In genomic region chr9:61214943-61215342, GRCm38 (mm10) we compare ENCODE assay signal across 9 mouse cellular contexts.
DNase-seq lines count a peak whose midpoint lies in the region; ATAC-seq and TF ChIP-seq lines count a peak whose summit lies in the region.
"Had no signal": no experiment of that assay in that cellular context is flagged by ENCODE, and none has a peak within 500 bp of the region (broad histone marks: within the 10 kb centered on the region; RNA-seq: fewer than 3 reads in every experiment).

No protein-coding gene starts in this region.

- H3K9me3 ChIP-seq in intestine, embryonic 14.5 days (ENCODE audit: control insufficient read depth, low read length) = no peaks in the 10 kb centered on the region
- no peaks in the 10 kb centered on the region for H3K9me3 ChIP-seq in intestine, postnatal 0 days (ENCODE audit: control insufficient read depth)
- no peaks in the 10 kb centered on the region for H3K9me3 ChIP-seq in intestine, embryonic 16.5 days (ENCODE audit: control insufficient read depth, low read length)

- ATAC-seq in intestine, embryonic 14.5 days (replicated peaks; ENCODE audit: low FRiP score, low TSS enrichment, low read depth) = 0 out of 2 replicates have a peak, but pooled peaks have one; percentile 32
- ATAC-seq in intestine, postnatal 0 days = no peak
- ATAC-seq in intestine, embryonic 16.5 days = peak; percentile 76
- ATAC-seq in cerebellum, adult (ENCODE audit: insufficient number of reproducible peaks, low FRiP score, low TSS enrichment) = no peak

- H3K27me3 ChIP-seq in intestine, embryonic 14.5 days (replicated peaks; ENCODE audit: control insufficient read depth, insufficient read depth, low read length) = no peaks in the 10 kb centered on the region
- H3K27me3 ChIP-seq in intestine, postnatal 0 days (replicated peaks; ENCODE audit: control insufficient read depth, insufficient read depth, low read length) = 0 out of 2 replicates have a peak, but pooled peaks cover 2% of the 10 kb centered on the region
- no peaks in the 10 kb centered on the region for H3K27me3 ChIP-seq in intestine, embryonic 16.5 days (replicated peaks; ENCODE audit: control insufficient read depth, insufficient read depth, low read length)

- H3K36me3 ChIP-seq in intestine, embryonic 14.5 days (ENCODE audit: control insufficient read depth, insufficient read depth, low read length) = no peaks in the 10 kb centered on the region
- no peaks in the 10 kb centered on the region for H3K36me3 ChIP-seq in intestine, postnatal 0 days (ENCODE audit: control insufficient read depth, insufficient read depth)
- no peaks in the 10 kb centered on the region for H3K36me3 ChIP-seq in intestine, embryonic 16.5 days (ENCODE audit: control insufficient read depth, insufficient read depth, low read length)

- WGBS in intestine, embryonic 14.5 days = 15% methylated on average over 6 of the region's 6 CpGs
- WGBS in intestine, postnatal 0 days = 32% methylated on average over 6 of the region's 6 CpGs
- WGBS in intestine, embryonic 16.5 days = 24% methylated on average over 6 of the region's 6 CpGs

- peak overlapping the region; percentile 29; the same call in 1 of the 2 replicates for H3K27ac ChIP-seq in intestine, embryonic 14.5 days (ENCODE audit: low read depth)
- no peak overlapping the region; the same call in 1 of the 2 replicates for H3K27ac ChIP-seq in intestine, postnatal 0 days (ENCODE audit: low read depth, low read length)
- H3K27ac ChIP-seq in intestine, embryonic 16.5 days (ENCODE audit: low read length) = peak overlapping the region; percentile 33; the same call in 1 of the 2 replicates

- no peak overlapping the region for H3K9ac ChIP-seq in intestine, embryonic 14.5 days (ENCODE audit: low read length)
- no peak overlapping the region for H3K9ac ChIP-seq in intestine, postnatal 0 days (ENCODE audit: low read depth, low read length)
- no peak overlapping the region for H3K9ac ChIP-seq in intestine, embryonic 16.5 days (ENCODE audit: low read depth, low read length)

- no peak for TF ChIP-seq CTCF in intestine, postnatal 0 days (IDR thresholded peaks at IDR 0.05; ENCODE audit: low read depth)

- H3K4me3 ChIP-seq in intestine, embryonic 14.5 days (ENCODE audit: low read depth, low read length) = no peak overlapping the region
- H3K4me3 ChIP-seq in intestine, postnatal 0 days (ENCODE audit: low read depth, low read length) = no peak overlapping the region
- no peak overlapping the region for H3K4me3 ChIP-seq in intestine, embryonic 16.5 days (ENCODE audit: low read length)

- H3K4me1 ChIP-seq in intestine, embryonic 14.5 days (replicated peaks; ENCODE audit: control insufficient read depth, insufficient read depth, low read length) = peaks cover 5% of the 10 kb centered on the region; the same call in 1 of the 2 replicates
- no peaks in the 10 kb centered on the region for H3K4me1 ChIP-seq in intestine, postnatal 0 days (replicated peaks; ENCODE audit: control insufficient read depth, insufficient read depth, low read length)
- peaks cover 12% of the 10 kb centered on the region for H3K4me1 ChIP-seq in intestine, embryonic 16.5 days (ENCODE audit: control insufficient read depth, insufficient read depth, low read length)

- intact Hi-C loops in left cerebral cortex, postnatal 14 days (cut with DNase I) = loop anchor here (10.0 kb wide), 1 partner anchor 490 kb away; no protein-coding TSS in a partner anchor

- DNase-seq in intestine, embryonic 14.5 days (ENCODE audit: low spot score) = no peak
- peak; percentile 33 for DNase-seq in gastrocnemius, adult 18-20 months (ENCODE audit: low spot score)
- DNase-seq in lung, postnatal 25 days (ENCODE audit: low spot score) = peak; percentile 24
- DNase-seq in right cerebral cortex, postnatal 36 days (ENCODE audit: low spot score in 2 of 2) = no peak
- no peak for DNase-seq in left cerebral cortex, postnatal 14 days (ENCODE audit: low spot score in 2 of 2)
- DNase-seq: right cerebral cortex, postnatal 25 days had no signal

- H3K4me2 ChIP-seq in intestine, embryonic 14.5 days (ENCODE audit: low read length) = no peak overlapping the region
- no peak overlapping the region for H3K4me2 ChIP-seq in intestine, postnatal 0 days (replicated peaks; ENCODE audit: low read depth)
- H3K4me2 ChIP-seq in intestine, embryonic 16.5 days (ENCODE audit: low read depth, low read length) = no peak overlapping the region

Comparison
In these comparisons a context has a peak if more than half of its experiments do, and no peak if none do; other contexts are left out.
1. ATAC-seq: peak in intestine, embryonic 14.5 days (single experiment) and intestine, embryonic 16.5 days (single experiment); none in intestine, postnatal 0 days (single experiment) and cerebellum, adult (single experiment).
2. DNase-seq: peak in gastrocnemius, adult 18-20 months (single experiment) and lung, postnatal 25 days (single experiment); none in intestine, embryonic 14.5 days (single experiment), right cerebral cortex, postnatal 36 days (0 of 2) and left cerebral cortex, postnatal 14 days (0 of 2).